Mouse (Mus musculus): ENCODE data around the gene Txnrd1.

- TF ChIP-seq CTCF (IDR thresholded peaks at IDR 0.05; ENCODE audit: borderline replicate concordance, control insufficient read depth, extremely low read depth, insufficient read depth, low read length, poor library complexity) (no peak), POLR2A (IDR thresholded peaks at IDR 0.05; ENCODE audit: control insufficient read depth, extremely low read depth, insufficient read depth, low read length, poor library complexity) (no peak)
Measured at GRCm38 (mm10) chr10:82795767-82796166, 38.0 kb upstream of the Txnrd1 start.

Measured in thymus, adult 2 months (tissue).